Mouse (Mus musculus) G1E (cell line): ENCODE results near the gene Cldn19. TPM values are rescaled to one million over a fixed set of nuclear protein-coding genes. Genes with fewer than 3 reads are reported as not detected.

ENCODE experiments used
- ATAC-seq: 2 replicates; pipeline ENCODE4 v1.8.0; 2016; ENCODE audit warnings: mild to moderate bottlenecking; ENCODE audit not compliant: insufficient number of reproducible peaks, poor library complexity, low FRiP score, severe bottlenecking; ENCODE audit errors: extremely low read depth
- DNase-seq: peaks from one replicate; pipeline ENCODE4 v3.0.0; 2012; ENCODE audit warnings: low spot score
- H3K27me3 ChIP-seq: 2 replicates; pipeline ENCODE4 v1.6.1; 2012; ENCODE audit warnings: mild to moderate bottlenecking, low read length, inconsistent platforms; ENCODE audit not compliant: insufficient read depth
- H3K36me3 ChIP-seq: replicated peaks from 2 replicates; pipeline ENCODE3; 2012; ENCODE audit warnings: mild to moderate bottlenecking, inconsistent platforms
- H3K4me1 ChIP-seq: 2 replicates; pipeline ENCODE4 v1.6.1; 2012; ENCODE audit warnings: low read depth, low read length, inconsistent platforms, mixed read lengths; ENCODE audit not compliant: insufficient read depth
- H3K4me3 ChIP-seq: 2 replicates; pipeline ENCODE4 v1.5.1; 2012; ENCODE audit warnings: low read depth, mild to moderate bottlenecking, inconsistent platforms, low read length, moderate library complexity, mixed read lengths
- H3K9me3 ChIP-seq: replicated peaks from 2 replicates; pipeline ENCODE4 v1.6.1; 2012; ENCODE audit warnings: inconsistent platforms
- CTCF ChIP-seq: IDR thresholded peaks from 2 replicates; pipeline ENCODE4 v1.5.1; 2012; ENCODE audit warnings: low read depth, low read length, inconsistent platforms, mixed read lengths
- GATA1 ChIP-seq: IDR thresholded peaks from 2 replicates; pipeline ENCODE4 v1.6.1; 2012; ENCODE audit warnings: borderline replicate concordance, low read length, inconsistent platforms, mixed read lengths
- GATA2 ChIP-seq: IDR thresholded peaks from 2 replicates; pipeline ENCODE4 v1.6.1; 2012; ENCODE audit warnings: low read depth, low read length, inconsistent platforms, borderline replicate concordance
- POLR2AphosphoS5 ChIP-seq: IDR thresholded peaks from 2 replicates; pipeline ENCODE4 v1.6.1; 2012; ENCODE audit warnings: low read depth, low read length, inconsistent platforms; ENCODE audit not compliant: insufficient replicate concordance
- TAL1 ChIP-seq: conservative IDR thresholded peaks from 2 replicates; pipeline ENCODE4 v1.6.1; 2012; ENCODE audit warnings: low read depth, low read length, inconsistent platforms, mixed read lengths
- polyA plus RNA-seq: library from polyadenylated mRNA; stranded (reverse); fragments of >175 nt; gene quantifications from 2 replicates; pipeline ENCODE4 v1.2.3, GENCODE M21; 2012
- total RNA-seq, 2 experiments: library from RNA; stranded (forward) in 1 of 2; stranded (reverse) in 1 of 2; fragments of 200-1000 nt in 1 of 2; fragments of >200 nt in 1 of 2; fragmentation: Nextera tagmentation in 1 of 2; gene quantifications; 2 replicates each; pipeline ENCODE4 v1.2.3; 2014 to 2017

Gene Cldn19
- total and polyA plus RNA-seq, 3 experiments, result 0.16 TPM; not detected in 2

GRCm38 (mm10) chr4:119248407-119248965, 6.7 kb upstream of the Cldn19 start:
- 0 out of 2 replicates have a peak, but pooled peaks cover 2% of the 10 kb centered on the region for H3K4me1 ChIP-seq
- no peak for ATAC-seq
- no peak overlapping the region for H3K4me3 ChIP-seq
- peaks cover 25% of the 10 kb centered on the region for H3K27me3 ChIP-seq
- H3K9me3 ChIP-seq, result no peaks in the 10 kb centered on the region
- DNase-seq, result no peak
- H3K36me3 ChIP-seq, result peaks cover 47% of the 10 kb centered on the region
- TF ChIP-seq GATA1, result no peak
- TF ChIP-seq CTCF, result no peak
- TF ChIP-seq GATA2, result no peak
- TF ChIP-seq POLR2AphosphoS5, result no peak
- TF ChIP-seq TAL1, result no peak

GRCm38 (mm10) chr4:119252025-119252808, 3.0 kb upstream of the Cldn19 start:
- Histone ChIP-seq H3K27me3 (peaks cover 57% of the 10 kb centered on the region), H3K4me1 (peaks cover 9% of the 10 kb centered on the region), H3K9me3 (no peaks in the 10 kb centered on the region), H3K36me3 (peaks cover 12% of the 10 kb centered on the region), H3K4me3 (no peak overlapping the region)
- TF ChIP-seq POLR2AphosphoS5 (no peak), CTCF (no peak), TAL1 (no peak), GATA2 (no peak), GATA1 (no peak)
- ATAC-seq (no peak), DNase-seq (no peak)

GRCm38 (mm10) chr4:119254012-119254618, 1.1 kb upstream of the Cldn19 start:
- peaks cover 10% of the 10 kb centered on the region for H3K4me1 ChIP-seq
- H3K36me3 ChIP-seq, result no peaks in the 10 kb centered on the region
- ATAC-seq (no peak), DNase-seq (no peak)
- no peak overlapping the region for H3K4me3 ChIP-seq
- no peaks in the 10 kb centered on the region for H3K9me3 ChIP-seq
- TF ChIP-seq GATA1 (no peak), TAL1 (no peak), GATA2 (no peak), POLR2AphosphoS5 (no peak), CTCF (no peak)
- peaks cover 68% of the 10 kb centered on the region for H3K27me3 ChIP-seq

- TF ChIP-seq GATA2 (no peak), TAL1 (no peak), CTCF (no peak), POLR2AphosphoS5 (no peak), GATA1 (no peak)
- ATAC-seq, result no peak
- H3K36me3 ChIP-seq, result no peaks in the 10 kb centered on the region
- H3K4me1 ChIP-seq, result peaks cover 10% of the 10 kb centered on the region
- H3K27me3 ChIP-seq, result peaks cover 74% of the 10 kb centered on the region
- no peak overlapping the region for H3K4me3 ChIP-seq
- no peak for DNase-seq
- H3K9me3 ChIP-seq, result no peaks in the 10 kb centered on the region
These were observed 1.9 kb downstream of the Cldn19 start for GRCm38 (mm10) chr4:119257083-119257482.

GRCm38 (mm10) chr4:119259344-119260254, 4.4 kb downstream of the Cldn19 start:
- H3K4me1 ChIP-seq, result peaks cover 8% of the 10 kb centered on the region
- no peak overlapping the region for H3K4me3 ChIP-seq
- no peaks in the 10 kb centered on the region for H3K36me3 ChIP-seq
- TF ChIP-seq GATA2 (no peak), TAL1 (no peak), CTCF (no peak), POLR2AphosphoS5 (no peak), GATA1 (no peak)
- H3K27me3 ChIP-seq, result peaks cover 58% of the 10 kb centered on the region
- H3K9me3 ChIP-seq, result no peaks in the 10 kb centered on the region
- ATAC-seq (no peak), DNase-seq (no peak)

- Histone ChIP-seq H3K4me3 (no peak overlapping the region), H3K4me1 (peaks cover 8% of the 10 kb centered on the region), H3K36me3 (no peaks in the 10 kb centered on the region), H3K9me3 (no peaks in the 10 kb centered on the region), H3K27me3 (peaks cover 45% of the 10 kb centered on the region)
- no peak for TF ChIP-seq GATA2
- TF ChIP-seq TAL1, result no peak
- TF ChIP-seq GATA1, result no peak
- no peak for TF ChIP-seq POLR2AphosphoS5
- TF ChIP-seq CTCF, result no peak
- no peak for DNase-seq
- no peak for ATAC-seq
These were observed 6.0 kb downstream of the Cldn19 start for GRCm38 (mm10) chr4:119261087-119261713.
